Mouse (Mus musculus): ENCODE measurements around the gene Corin. TPM values are rescaled to one million over a fixed set of nuclear protein-coding genes. Genes with fewer than 3 reads are reported as not detected.

Corin gene
- polyA plus RNA-seq, 1 experiment from 2014 or later, result 8.8 TPM

GRCm38 (mm10) chr5:72264195-72264751 is 240.0 kb downstream of the Corin start:
- no peak for ATAC-seq (ENCODE audit: low FRiP score)
- Histone ChIP-seq H3K4me1 (replicated peaks; ENCODE audit: control insufficient read depth, insufficient read depth, low read length) (no peaks in the 10 kb centered on the region), H3K9ac (ENCODE audit: low read depth, low read length) (no peak overlapping the region), H3K27me3 (ENCODE audit: control insufficient read depth, insufficient read depth, low read length) (no peaks in the 10 kb centered on the region), H3K9me3 (ENCODE audit: control insufficient read depth, low read length) (no peaks in the 10 kb centered on the region), H3K27ac (ENCODE audit: low read depth, low read length) (no peak overlapping the region), H3K36me3 (ENCODE audit: control insufficient read depth, insufficient read depth, low read length) (no peaks in the 10 kb centered on the region), H3K4me2 (replicated peaks; ENCODE audit: low read depth, low read length) (no peak overlapping the region), H3K4me3 (ENCODE audit: low read depth, low read length) (no peak overlapping the region)
- no peak for DNase-seq (ENCODE audit: low spot score)
- 73% methylated on average over 15 of the region's 15 CpGs for WGBS

- Histone ChIP-seq H3K27me3 (ENCODE audit: control insufficient read depth, insufficient read depth, low read length) (no peaks in the 10 kb centered on the region), H3K4me2 (replicated peaks; ENCODE audit: low read depth, low read length) (no peak overlapping the region), H3K27ac (ENCODE audit: low read depth, low read length) (no peak overlapping the region), H3K9ac (ENCODE audit: low read depth, low read length) (no peak overlapping the region), H3K4me1 (replicated peaks; ENCODE audit: control insufficient read depth, insufficient read depth, low read length) (no peaks in the 10 kb centered on the region), H3K36me3 (ENCODE audit: control insufficient read depth, insufficient read depth, low read length) (no peaks in the 10 kb centered on the region), H3K4me3 (ENCODE audit: low read depth, low read length) (no peak overlapping the region), H3K9me3 (ENCODE audit: control insufficient read depth, low read length) (no peaks in the 10 kb centered on the region)
- ATAC-seq (ENCODE audit: low FRiP score), result no peak
- 86% methylated on average over 3 of the region's 3 CpGs for WGBS
- no peak for DNase-seq (ENCODE audit: low spot score)
Observed at GRCm38 (mm10) chr5:72261802-72262324, 242.4 kb downstream of the Corin start.

- DNase-seq (ENCODE audit: low spot score) (no peak), ATAC-seq (ENCODE audit: low FRiP score) (no peak)
- 83% methylated on average over 3 of the region's 3 CpGs for WGBS
- Histone ChIP-seq H3K9ac (ENCODE audit: low read depth, low read length) (no peak overlapping the region), H3K4me1 (replicated peaks; ENCODE audit: control insufficient read depth, insufficient read depth, low read length) (no peaks in the 10 kb centered on the region), H3K4me3 (ENCODE audit: low read depth, low read length) (no peak overlapping the region), H3K27me3 (ENCODE audit: control insufficient read depth, insufficient read depth, low read length) (no peaks in the 10 kb centered on the region), H3K36me3 (ENCODE audit: control insufficient read depth, insufficient read depth, low read length) (no peaks in the 10 kb centered on the region), H3K4me2 (replicated peaks; ENCODE audit: low read depth, low read length) (no peak overlapping the region), H3K9me3 (ENCODE audit: control insufficient read depth, low read length) (no peaks in the 10 kb centered on the region), H3K27ac (ENCODE audit: low read depth, low read length) (no peak overlapping the region)
Observed at GRCm38 (mm10) chr5:72259298-72259621, 245.0 kb downstream of the Corin start.

- Histone ChIP-seq H3K27me3 (ENCODE audit: control insufficient read depth, insufficient read depth, low read length) (no peaks in the 10 kb centered on the region), H3K9me3 (ENCODE audit: control insufficient read depth, low read length) (no peaks in the 10 kb centered on the region), H3K4me2 (replicated peaks; ENCODE audit: low read depth, low read length) (no peak overlapping the region), H3K4me1 (replicated peaks; ENCODE audit: control insufficient read depth, insufficient read depth, low read length) (no peaks in the 10 kb centered on the region), H3K4me3 (ENCODE audit: low read depth, low read length) (no peak overlapping the region), H3K36me3 (ENCODE audit: control insufficient read depth, insufficient read depth, low read length) (no peaks in the 10 kb centered on the region), H3K9ac (ENCODE audit: low read depth, low read length) (no peak overlapping the region), H3K27ac (ENCODE audit: low read depth, low read length) (no peak overlapping the region)
- no peak for DNase-seq (ENCODE audit: low spot score)
- 87% methylated on average over 17 of the region's 17 CpGs for WGBS
- ATAC-seq (ENCODE audit: low FRiP score), result no peak
Observed at GRCm38 (mm10) chr5:72258409-72259297, 245.6 kb downstream of the Corin start.

GRCm38 (mm10) chr5:72257084-72257483 is 247.2 kb downstream of the Corin start:
- DNase-seq (ENCODE audit: low spot score), result no peak
- 91% methylated on average over 10 of the region's 10 CpGs for WGBS

GRCm38 (mm10) chr5:72254958-72255357 is 249.3 kb downstream of the Corin start:
- Histone ChIP-seq H3K9ac (ENCODE audit: low read depth, low read length) (no peak overlapping the region), H3K27ac (ENCODE audit: low read depth, low read length) (no peak overlapping the region), H3K36me3 (ENCODE audit: control insufficient read depth, insufficient read depth, low read length) (no peaks in the 10 kb centered on the region), H3K27me3 (ENCODE audit: control insufficient read depth, insufficient read depth, low read length) (no peaks in the 10 kb centered on the region), H3K4me2 (replicated peaks; ENCODE audit: low read depth, low read length) (no peak overlapping the region), H3K4me1 (replicated peaks; ENCODE audit: control insufficient read depth, insufficient read depth, low read length) (no peaks in the 10 kb centered on the region), H3K4me3 (ENCODE audit: low read depth, low read length) (no peak overlapping the region), H3K9me3 (ENCODE audit: control insufficient read depth, low read length) (no peaks in the 10 kb centered on the region)
- no peak for ATAC-seq (ENCODE audit: low FRiP score)
- no peak for DNase-seq (ENCODE audit: low spot score)
- 93% methylated on average over 10 of the region's 10 CpGs for WGBS

More at GRCm38 (mm10) chr5:72257084-72257483, 247.2 kb downstream of the Corin start:
- H3K9me3 ChIP-seq (ENCODE audit: control insufficient read depth, low read length), result no peaks in the 10 kb centered on the region
- ATAC-seq (ENCODE audit: low FRiP score), result no peak
- H3K9ac ChIP-seq (ENCODE audit: low read depth, low read length), result no peak overlapping the region
- no peak overlapping the region for H3K4me3 ChIP-seq (ENCODE audit: low read depth, low read length)
- no peak overlapping the region for H3K4me2 ChIP-seq (replicated peaks; ENCODE audit: low read depth, low read length)
- H3K36me3 ChIP-seq (ENCODE audit: control insufficient read depth, insufficient read depth, low read length), result no peaks in the 10 kb centered on the region
- H3K4me1 ChIP-seq (replicated peaks; ENCODE audit: control insufficient read depth, insufficient read depth, low read length), result no peaks in the 10 kb centered on the region
- no peak overlapping the region for H3K27ac ChIP-seq (ENCODE audit: low read depth, low read length)
- H3K27me3 ChIP-seq (ENCODE audit: control insufficient read depth, insufficient read depth, low read length), result no peaks in the 10 kb centered on the region

GRCm38 (mm10) chr5:72250180-72250579 is 254.1 kb downstream of the Corin start:
- H3K27ac ChIP-seq (ENCODE audit: low read depth, low read length), result no peak overlapping the region
- no peak overlapping the region for H3K4me2 ChIP-seq (replicated peaks; ENCODE audit: low read depth, low read length)
- no peaks in the 10 kb centered on the region for H3K36me3 ChIP-seq (ENCODE audit: control insufficient read depth, insufficient read depth, low read length)
- no peaks in the 10 kb centered on the region for H3K27me3 ChIP-seq (ENCODE audit: control insufficient read depth, insufficient read depth, low read length)
- WGBS, result 87% methylated on average over 1 of the region's 1 CpGs
- H3K4me3 ChIP-seq (ENCODE audit: low read depth, low read length), result no peak overlapping the region
- H3K9ac ChIP-seq (ENCODE audit: low read depth, low read length), result no peak overlapping the region
- DNase-seq (ENCODE audit: low spot score) (no peak), ATAC-seq (ENCODE audit: low FRiP score) (no peak)
- no peaks in the 10 kb centered on the region for H3K9me3 ChIP-seq (ENCODE audit: control insufficient read depth, low read length)
- H3K4me1 ChIP-seq (replicated peaks; ENCODE audit: control insufficient read depth, insufficient read depth, low read length), result no peaks in the 10 kb centered on the region
